Mouse (Mus musculus): ENCODE measurements around the gene Mindy1.

DNA sequence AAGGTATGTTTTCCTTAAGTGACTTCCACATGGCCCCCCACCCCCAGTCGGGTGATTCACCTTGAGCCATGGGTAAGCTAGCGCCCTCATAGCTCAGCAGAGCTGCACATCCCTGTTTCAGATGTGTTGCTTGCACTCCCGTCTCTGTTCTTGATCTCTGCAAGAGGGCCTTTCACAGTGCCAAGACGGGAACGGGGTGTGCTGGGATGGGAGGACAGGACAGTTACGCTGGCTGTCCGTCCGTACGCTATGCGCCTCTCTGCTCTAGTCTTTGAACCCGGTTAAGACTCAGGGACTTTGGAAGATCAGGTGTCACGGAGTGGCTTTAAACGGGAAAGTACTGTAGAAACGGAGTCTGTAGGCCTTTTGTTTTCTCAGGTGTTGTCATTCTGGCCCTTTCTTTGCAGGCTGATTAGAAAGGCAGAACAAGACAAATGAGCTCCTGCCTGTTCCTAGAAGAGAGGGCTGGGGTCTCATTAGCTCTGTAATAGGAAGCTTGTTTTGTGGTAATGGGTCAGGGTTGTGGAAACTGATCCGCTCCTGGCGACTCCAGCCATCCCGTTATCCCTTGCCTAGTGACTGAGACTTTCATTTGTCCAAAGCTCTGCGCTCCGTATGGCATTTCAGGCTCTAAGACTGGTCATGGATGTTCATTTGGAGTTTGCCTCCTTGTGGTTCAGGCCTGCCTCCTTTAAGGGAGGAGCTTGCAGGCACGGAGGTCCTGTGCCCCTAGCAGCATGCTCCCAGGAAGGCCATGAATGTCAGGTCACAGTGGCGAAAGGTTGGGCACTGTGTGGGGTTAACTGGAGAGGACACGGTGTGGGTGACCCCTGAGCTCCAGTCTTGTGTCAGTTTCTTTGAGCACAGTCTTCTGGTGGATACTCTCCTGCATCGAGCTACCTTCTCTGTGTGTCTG is 45.5 kb upstream of the Mindy1 start:
- no peak for TF ChIP-seq CTCF (IDR thresholded peaks at IDR 0.05; ENCODE audit: low read depth)
- TF ChIP-seq EP300 (IDR thresholded peaks at IDR 0.05; ENCODE audit: low read depth): no peak

All from liver, postnatal 0 days (tissue).